Mouse (Mus musculus): ENCODE data around the gene Kdm2b. TPM values are rescaled to one million over a fixed set of nuclear protein-coding genes. Genes with fewer than 3 reads are reported as not detected.

The Kdm2b gene
- total and polyA plus RNA-seq, 3 experiments = 29.2 to 48.9 TPM; not detected in 1

GRCm38 (mm10) chr5:122937958-122938540 lies 51.6 kb downstream of the Kdm2b start:
- Histone ChIP-seq H3K27me3 (ENCODE audit: control insufficient read depth in 1 of 2, insufficient read depth in 2 of 2, low read length in 2 of 2) (no peaks in the 10 kb centered on the region), H3K4me3 (ENCODE audit: control insufficient read depth in 1 of 2, insufficient read depth in 1 of 2, low read depth in 2 of 2, low read length in 2 of 2) (no peak overlapping the region), H3K9me3 (replicated peaks; ENCODE audit: insufficient read depth, low read length) (no peaks in the 10 kb centered on the region), H3K27ac (ENCODE audit: control insufficient read depth, low read depth, low read length) (no peak overlapping the region), H3K79me2 (ENCODE audit: control insufficient read depth, insufficient read depth, low read length, poor library complexity) (no peaks in the 10 kb centered on the region), H3K36me3 (ENCODE audit: control insufficient read depth in 1 of 2, insufficient read depth in 2 of 2, low read length in 2 of 2) (no peaks in the 10 kb centered on the region), H3K4me1 (ENCODE audit: control insufficient read depth in 1 of 2, insufficient read depth in 2 of 2, low read length in 2 of 2) (peaks cover 0 to 5% of the 10 kb centered on the region in 2 experiments; a peak in 1 of 4 replicates), H3K9ac (ENCODE audit: control insufficient read depth, low read depth, low read length, poor library complexity, severe bottlenecking) (no peak overlapping the region)
- no peak for DNase-seq (ENCODE audit: low read depth, low spot score)
- TF ChIP-seq MYC (IDR thresholded peaks at IDR 0.05; ENCODE audit: low read depth, low read length) = no peak
- TF ChIP-seq POLR2AphosphoS2 (IDR thresholded peaks at IDR 0.05; ENCODE audit: low read length) = no peak
- no peak for TF ChIP-seq HCFC1 (IDR thresholded peaks at IDR 0.05; ENCODE audit: low read depth, low read length)
- no peak for TF ChIP-seq ETS1 (IDR thresholded peaks at IDR 0.05; ENCODE audit: low read depth, low read length)
- no peak for TF ChIP-seq KAT2A (conservative IDR thresholded peaks at IDR 0.05; ENCODE audit: low read depth, low read length)
- no peak for TF ChIP-seq ZNF384 (IDR thresholded peaks at IDR 0.05; ENCODE audit: low read depth, low read length)
- TF ChIP-seq BHLHE40 (IDR thresholded peaks at IDR 0.05; ENCODE audit: borderline replicate concordance, low read depth, low read length) = no peak
- no peak for TF ChIP-seq NELFE (IDR thresholded peaks at IDR 0.05; ENCODE audit: low read depth, low read length)
- TF ChIP-seq ZKSCAN1 (IDR thresholded peaks at IDR 0.05; ENCODE audit: low read depth, low read length) = no peak
- no peak for TF ChIP-seq POLR2AphosphoS5 (IDR thresholded peaks at IDR 0.05; ENCODE audit: borderline replicate concordance, low read depth, low read length)
- no peak for TF ChIP-seq TBP (IDR thresholded peaks at IDR 0.05; ENCODE audit: low read depth, low read length)
- TF ChIP-seq MXI1 (IDR thresholded peaks at IDR 0.05; ENCODE audit: low read depth, low read length) = no peak
- TF ChIP-seq MYB (IDR thresholded peaks at IDR 0.05; ENCODE audit: low read depth, low read length) = no peak
- no peak for TF ChIP-seq RCOR1 (IDR thresholded peaks at IDR 0.05; ENCODE audit: low read depth, low read length)
- TF ChIP-seq GABPA (IDR thresholded peaks at IDR 0.05; ENCODE audit: low read depth, low read length) = no peak
- no peak for TF ChIP-seq MAZ (IDR thresholded peaks at IDR 0.05; ENCODE audit: low read depth, low read length)
- TF ChIP-seq NRF1 (IDR thresholded peaks at IDR 0.05; ENCODE audit: insufficient read depth, low read depth, low read length, poor library complexity, severe bottlenecking) = no peak
- TF ChIP-seq CHD2 (IDR thresholded peaks at IDR 0.05; ENCODE audit: low read length) = no peak
- no peak for TF ChIP-seq RAD21 (IDR thresholded peaks at IDR 0.05; ENCODE audit: low read depth, low read length)
- TF ChIP-seq JUND (IDR thresholded peaks at IDR 0.05; ENCODE audit: low read depth, low read length) = no peak

GRCm38 (mm10) chr5:122937031-122937430 lies 52.6 kb downstream of the Kdm2b start:
- Histone ChIP-seq H3K27me3 (ENCODE audit: control insufficient read depth in 1 of 2, insufficient read depth in 2 of 2, low read length in 2 of 2) (no peaks in the 10 kb centered on the region), H3K9me3 (replicated peaks; ENCODE audit: insufficient read depth, low read length) (no peaks in the 10 kb centered on the region), H3K4me1 (ENCODE audit: control insufficient read depth in 1 of 2, insufficient read depth in 2 of 2, low read length in 2 of 2) (peaks cover 0 to 5% of the 10 kb centered on the region in 2 experiments; a peak in 1 of 4 replicates), H3K27ac (ENCODE audit: control insufficient read depth, low read depth, low read length) (no peak overlapping the region), H3K4me3 (ENCODE audit: control insufficient read depth in 1 of 2, insufficient read depth in 1 of 2, low read depth in 2 of 2, low read length in 2 of 2) (no peak overlapping the region), H3K9ac (ENCODE audit: control insufficient read depth, low read depth, low read length, poor library complexity, severe bottlenecking) (no peak overlapping the region), H3K79me2 (ENCODE audit: control insufficient read depth, insufficient read depth, low read length, poor library complexity) (no peaks in the 10 kb centered on the region), H3K36me3 (ENCODE audit: control insufficient read depth in 1 of 2, insufficient read depth in 2 of 2, low read length in 2 of 2) (no peaks in the 10 kb centered on the region)
- TF ChIP-seq UBTF (IDR thresholded peaks at IDR 0.05; ENCODE audit: borderline replicate concordance, insufficient read depth, low read depth, low read length) (no peak), MYB (IDR thresholded peaks at IDR 0.05; ENCODE audit: low read depth, low read length) (no peak), JUND (IDR thresholded peaks at IDR 0.05; ENCODE audit: low read depth, low read length) (no peak), MXI1 (IDR thresholded peaks at IDR 0.05; ENCODE audit: low read depth, low read length) (no peak), ELF1 (IDR thresholded peaks at IDR 0.05; ENCODE audit: low read depth, low read length) (no peak), NELFE (IDR thresholded peaks at IDR 0.05; ENCODE audit: low read depth, low read length) (no peak), MAFK (IDR thresholded peaks at IDR 0.05; ENCODE audit: borderline replicate concordance, low read depth, low read length) (no peak), TBP (IDR thresholded peaks at IDR 0.05; ENCODE audit: low read depth, low read length) (no peak), TCF12 (IDR thresholded peaks at IDR 0.05; ENCODE audit: low read depth, low read length) (no peak), GABPA (IDR thresholded peaks at IDR 0.05; ENCODE audit: low read depth, low read length) (no peak), POLR2AphosphoS5 (IDR thresholded peaks at IDR 0.05; ENCODE audit: borderline replicate concordance, low read depth, low read length) (no peak), MEF2A (IDR thresholded peaks at IDR 0.05; ENCODE audit: extremely low read depth, insufficient replicate concordance, low read depth, low read length, poor library complexity, severe bottlenecking) (no peak), CHD1 (IDR thresholded peaks at IDR 0.05; ENCODE audit: low read depth, low read length) (no peak), KAT2A (conservative IDR thresholded peaks at IDR 0.05; ENCODE audit: low read depth, low read length) (no peak)
- no peak for DNase-seq (ENCODE audit: low read depth, low spot score)

Data from MEL (cell line).